Mouse (Mus musculus) right cerebral cortex, postnatal 36 days (tissue): ENCODE data around the gene Btc.
A peak's percentile ranks its signal among the peaks of the same experiment; 100 is the strongest.

Source experiments
- DNase-seq, 2 experiments: peaks; one replicate each; pipeline ENCODE4 v3.0.0; 2022; ENCODE audit warnings: low spot score in 2 of 2, mixed read lengths in 1 of 2

Gene Btc

GRCm38 (mm10) chr5:91321840-91322239, 81.0 kb downstream of the Btc start:
- DNase-seq, result no peak

- DNase-seq, result no peak
These were observed 82.4 kb downstream of the Btc start for GRCm38 (mm10) chr5:91320348-91320747.

GRCm38 (mm10) chr5:91313971-91314370, 88.8 kb downstream of the Btc start:
- no peak for DNase-seq

- DNase-seq, result no peak
These were observed 91.0 kb downstream of the Btc start for GRCm38 (mm10) chr5:91311767-91312166.

- DNase-seq, result peak; percentile 6 to 8
These were observed 94.2 kb downstream of the Btc start for GRCm38 (mm10) chr5:91308576-91308975.

- DNase-seq, result peak in 1 of 2 experiments; percentile 9
These were observed 94.9 kb downstream of the Btc start for GRCm38 (mm10) chr5:91307907-91308306.
